Mouse (Mus musculus) heart, adult 2 months (tissue): ENCODE results near the gene Keap1. TPM values are rescaled to one million over a fixed set of nuclear protein-coding genes. Genes with fewer than 3 reads are reported as not detected.
A peak's percentile ranks its signal among the peaks of the same experiment; 100 is the strongest.

Source experiments
- DNase-seq, 2 experiments: peaks; one replicate each; pipeline ENCODE4 v3.0.0; 2021
- H3K27ac ChIP-seq: fragments of 200-600 bp; 2 replicates; pipeline ENCODE4 v1.8.1; 2022
- H3K27me3 ChIP-seq: fragments of 200-500 bp; 2 replicates; pipeline ENCODE4 v1.6.1; 2012; ENCODE audit warnings: mild to moderate bottlenecking, low read length, inconsistent platforms, mixed read lengths; ENCODE audit not compliant: control insufficient read depth, insufficient read depth
- H3K36me3 ChIP-seq: fragments of 200-500 bp; 2 replicates; pipeline ENCODE4 v1.6.1; 2012; ENCODE audit warnings: low read length, inconsistent platforms; ENCODE audit not compliant: control insufficient read depth, insufficient read depth
- H3K4me1 ChIP-seq: fragments of 200-500 bp; 2 replicates; pipeline ENCODE4 v1.6.1; 2011; ENCODE audit warnings: low read length; ENCODE audit not compliant: control insufficient read depth, insufficient read depth
- H3K4me3 ChIP-seq: fragments of 200-600 bp; 2 replicates; pipeline ENCODE4 v1.8.1; 2022
- H3K79me2 ChIP-seq: fragments of 200-500 bp; replicated peaks from 2 replicates; pipeline ENCODE4 v1.6.1; 2012; ENCODE audit warnings: mild to moderate bottlenecking, inconsistent platforms, low read length, moderate library complexity, mixed read lengths; ENCODE audit not compliant: control insufficient read depth, insufficient read depth
- H3K9ac ChIP-seq: fragments of 200-500 bp; 2 replicates; pipeline ENCODE4 v1.6.1; 2012; ENCODE audit warnings: low read depth, mild to moderate bottlenecking, control low read depth, inconsistent platforms, low read length, mixed read lengths
- CTCF ChIP-seq: fragments of 200-600 bp; IDR thresholded peaks from 2 replicates; pipeline ENCODE4 v1.8.1; 2022; ENCODE audit warnings: antibody characterized with exemption, mild to moderate bottlenecking, moderate library complexity
- EP300 ChIP-seq: fragments of 200-500 bp; IDR thresholded peaks from 2 replicates; pipeline ENCODE4 v1.6.1; 2011; ENCODE audit warnings: low read depth, low read length, control low read depth; ENCODE audit not compliant: insufficient read depth
- POLR2A ChIP-seq: fragments of 200-500 bp; IDR thresholded peaks from 2 replicates; pipeline ENCODE4 v1.6.1; 2011; ENCODE audit warnings: mild to moderate bottlenecking, low read depth, low read length, control low read depth; ENCODE audit not compliant: insufficient read depth
- WGBS: fragments of 180-500 bp; shearing (Covaris S2); methylation state at CpG from one replicate; pipeline ENCODE4 v1.1.7; 2018; 5-methylcytosine and 5-hydroxymethylcytosine counted together
- intact Hi-C: fragments of 180-260 bp; cut with DNase I; formaldehyde crosslinking; loops from one replicate; pipeline ENCODE4 v1.15.1; 2025
- polyA plus RNA-seq: library from polyadenylated mRNA; depleted of rRNA; stranded (reverse); fragments of >200 nt; gene quantifications from 2 replicates; pipeline ENCODE4 v1.2.3, GENCODE M21; 2012
- total RNA-seq, 2 experiments: library from RNA; stranded (reverse); gene quantifications; 2 replicates each; pipeline ENCODE4 v1.2.3; 2021

Keap1 gene
- total and polyA plus RNA-seq, 3 experiments = 37.6 to 47.2 (median 40.4) TPM

GRCm38 (mm10) chr9:21219820-21220219 lies 19.3 kb downstream of the Keap1 start:
- Histone ChIP-seq H3K36me3 (no peaks in the 10 kb centered on the region), H3K27ac (no peak overlapping the region), H3K4me1 (peaks cover 4% of the 10 kb centered on the region; the same call in 1 of the 2 replicates), H3K79me2 (no peaks in the 10 kb centered on the region), H3K27me3 (no peaks in the 10 kb centered on the region), H3K4me3 (no peak overlapping the region), H3K9ac (no peak overlapping the region)
- no peak for TF ChIP-seq CTCF
- no peak for TF ChIP-seq POLR2A
- no peak for TF ChIP-seq EP300
- WGBS = 53% methylated on average over 3 of the region's 3 CpGs
- DNase-seq = no peak
- intact Hi-C loops = loop anchor here (2.0 to 5.0 kb wide), 4 partner anchors 68 to 137 kb away; partner anchors contain the start of genes Ap1m2 and Cdkn2d

GRCm38 (mm10) chr9:21216050-21216841 lies 22.9 kb downstream of the Keap1 start:
- Histone ChIP-seq H3K79me2 (no peaks in the 10 kb centered on the region), H3K27ac (no peak overlapping the region), H3K9ac (no peak overlapping the region), H3K36me3 (no peaks in the 10 kb centered on the region), H3K4me3 (no peak overlapping the region), H3K4me1 (peaks cover 3% of the 10 kb centered on the region; the same call in 1 of the 2 replicates), H3K27me3 (no peaks in the 10 kb centered on the region)
- no peak for TF ChIP-seq EP300
- TF ChIP-seq POLR2A = no peak
- no peak for TF ChIP-seq CTCF
- 68% methylated on average over 25 of the region's 25 CpGs for WGBS
- intact Hi-C loops = no loop called here
- DNase-seq = no peak

GRCm38 (mm10) chr9:21213617-21214190 lies 25.5 kb downstream of the Keap1 start:
- TF ChIP-seq CTCF (peak; percentile 52), POLR2A (no peak), EP300 (no peak)
- no peaks in the 10 kb centered on the region for H3K36me3 ChIP-seq
- H3K27ac ChIP-seq = no peak overlapping the region
- 57% methylated on average over 7 of the region's 7 CpGs for WGBS
- no peak overlapping the region for H3K9ac ChIP-seq
- intact Hi-C loops = no loop called here
- H3K4me1 ChIP-seq = no peaks in the 10 kb centered on the region
- no peaks in the 10 kb centered on the region for H3K27me3 ChIP-seq
- H3K4me3 ChIP-seq = no peak overlapping the region
- no peaks in the 10 kb centered on the region for H3K79me2 ChIP-seq
- DNase-seq = no peak

GRCm38 (mm10) chr9:21211624-21212023 lies 27.5 kb downstream of the Keap1 start:
- intact Hi-C loops = no loop called here
- Histone ChIP-seq H3K79me2 (no peaks in the 10 kb centered on the region), H3K4me3 (no peak overlapping the region), H3K27me3 (no peaks in the 10 kb centered on the region), H3K27ac (no peak overlapping the region), H3K36me3 (no peaks in the 10 kb centered on the region), H3K4me1 (no peaks in the 10 kb centered on the region), H3K9ac (no peak overlapping the region)
- TF ChIP-seq EP300 = no peak
- TF ChIP-seq POLR2A = no peak
- no peak for TF ChIP-seq CTCF
- DNase-seq = no peak
- WGBS = 90% methylated on average over 7 of the region's 7 CpGs

GRCm38 (mm10) chr9:21210821-21211220 lies 28.3 kb downstream of the Keap1 start:
- intact Hi-C loops = no loop called here

GRCm38 (mm10) chr9:21208626-21209025 lies 30.5 kb downstream of the Keap1 start:
- H3K27me3 ChIP-seq = no peaks in the 10 kb centered on the region
- no peak for DNase-seq
- WGBS = 67% methylated on average over 2 of the region's 2 CpGs
- H3K79me2 ChIP-seq = no peaks in the 10 kb centered on the region
- no peak overlapping the region for H3K4me3 ChIP-seq
- no peaks in the 10 kb centered on the region for H3K36me3 ChIP-seq
- no peak overlapping the region for H3K9ac ChIP-seq
- no peak for TF ChIP-seq EP300
- no peak for TF ChIP-seq CTCF
- TF ChIP-seq POLR2A = no peak
- intact Hi-C loops = no loop called here
- H3K4me1 ChIP-seq = no peaks in the 10 kb centered on the region
- no peak overlapping the region for H3K27ac ChIP-seq

More at GRCm38 (mm10) chr9:21210821-21211220, 28.3 kb downstream of the Keap1 start:
- no peaks in the 10 kb centered on the region for H3K36me3 ChIP-seq
- H3K79me2 ChIP-seq = no peaks in the 10 kb centered on the region
- H3K4me3 ChIP-seq = no peak overlapping the region
- 83% methylated on average over 6 of the region's 6 CpGs for WGBS
- H3K9ac ChIP-seq = no peak overlapping the region
- no peak for TF ChIP-seq EP300
- no peak for DNase-seq
- H3K27ac ChIP-seq = no peak overlapping the region
- H3K4me1 ChIP-seq = no peaks in the 10 kb centered on the region
- H3K27me3 ChIP-seq = no peaks in the 10 kb centered on the region
